Mouse (Mus musculus) thymus, postnatal 10 days (tissue): Measurements from ENCODE around the gene Ddx41.
A peak's percentile ranks its signal among the peaks of the same experiment; 100 is the strongest.

Experiments used
- DNase-seq, 2 experiments: peaks; one replicate each; pipeline ENCODE4 v3.0.0; 2021; ENCODE audit warnings: low spot score in 2 of 2

The Ddx41 gene

DNA sequence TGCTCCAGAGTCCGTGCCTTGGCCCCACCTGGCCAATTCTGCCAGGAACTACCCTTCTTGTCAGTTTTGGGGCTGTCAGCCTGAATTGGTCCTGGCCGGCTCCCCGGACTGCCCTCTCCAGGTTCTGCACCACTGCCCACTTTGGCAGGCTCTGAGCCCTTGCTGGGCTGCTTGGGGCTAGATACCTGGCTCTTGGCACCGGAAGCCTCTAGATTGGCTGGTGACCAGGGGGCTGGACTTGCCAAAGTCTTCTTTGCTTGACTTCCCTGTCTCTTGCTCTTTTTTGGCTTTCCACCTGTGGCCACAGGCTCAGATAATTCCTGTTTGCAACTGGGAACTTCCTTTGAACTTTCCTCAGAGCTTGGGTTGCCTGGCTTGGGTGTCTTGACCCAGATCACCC, 6.4 kb upstream of the Ddx41 start:
- no peak for DNase-seq

DNA sequence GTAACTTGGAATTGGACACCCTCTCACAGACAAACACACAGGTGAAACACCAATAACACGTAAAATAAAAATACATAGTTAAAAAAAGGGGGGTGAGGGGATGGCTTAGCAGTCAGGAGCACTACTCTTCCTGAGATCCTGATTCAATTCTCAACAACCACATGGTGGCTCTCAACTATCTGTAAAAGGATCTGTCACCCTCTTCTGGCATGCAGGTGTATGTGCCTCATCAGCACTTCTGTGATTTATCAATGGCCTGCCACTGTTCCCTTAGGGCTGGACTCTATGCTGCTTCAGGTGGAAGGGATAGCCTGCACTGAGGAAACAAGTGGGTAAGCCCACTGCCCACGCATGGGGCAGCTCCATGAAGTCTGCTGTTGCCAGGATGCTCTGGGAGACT, 4.5 kb upstream of the Ddx41 start:
- DNase-seq = peak in 1 of 2 experiments; percentile 38

DNA sequence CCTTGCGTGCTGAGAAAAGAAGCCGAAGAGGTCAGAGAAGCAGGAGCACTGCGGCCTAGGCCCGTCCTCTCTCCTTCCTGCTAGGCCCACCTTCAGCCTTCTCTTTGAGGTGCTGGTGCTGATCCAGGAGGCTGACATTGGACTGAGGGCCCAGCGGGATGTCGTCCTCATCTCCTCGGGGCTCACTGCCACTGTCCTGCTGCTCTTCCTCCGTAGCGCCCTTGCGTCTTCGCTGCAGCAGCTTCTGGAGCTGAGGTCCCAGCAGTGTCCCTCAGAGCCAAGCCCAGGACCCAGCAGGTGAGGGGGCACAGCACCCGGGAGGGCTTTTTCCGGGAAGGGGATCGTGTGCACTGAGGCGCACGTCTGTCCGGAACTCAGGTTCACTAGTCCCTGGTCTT, 663 bp downstream of the Ddx41 start:
- DNase-seq = no peak

- DNase-seq = no peak
Measured at GRCm38 (mm10) chr13:55535191-55535590, 1.3 kb downstream of the Ddx41 start.

GRCm38 (mm10) chr13:55529198-55529915, 7.1 kb downstream of the Ddx41 start, which contains the start of gene Dok3:
Gene Dok3 (minus strand): TSS chr13:55529296.
- DNase-seq = no peak

- no peak for DNase-seq
Measured at GRCm38 (mm10) chr13:55527834-55528772, 8.4 kb downstream of the Ddx41 start.

DNA sequence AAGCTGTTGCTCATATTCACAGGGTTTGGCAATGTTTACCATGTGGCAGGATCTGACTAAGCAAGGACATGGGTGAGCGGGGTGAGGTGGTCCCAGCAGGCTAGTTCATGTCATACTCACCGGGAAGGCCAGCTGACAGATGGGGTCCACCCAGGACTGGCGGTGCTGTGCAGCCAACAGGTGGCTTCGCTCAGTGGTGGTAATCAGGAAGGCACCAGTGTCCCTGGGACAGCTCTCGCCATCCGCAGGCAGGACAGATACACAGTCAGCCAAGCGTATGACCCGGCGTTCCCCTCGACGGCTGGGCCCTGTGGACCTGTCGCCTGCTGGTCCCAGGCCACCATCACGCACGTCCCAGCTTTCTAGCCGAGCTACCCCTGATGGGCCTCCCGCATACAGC, 9.2 kb downstream of the Ddx41 start:
- no peak for DNase-seq

GRCm38 (mm10) chr13:55525733-55526553, 10.5 kb downstream of the Ddx41 start:
- no peak for DNase-seq

DNA sequence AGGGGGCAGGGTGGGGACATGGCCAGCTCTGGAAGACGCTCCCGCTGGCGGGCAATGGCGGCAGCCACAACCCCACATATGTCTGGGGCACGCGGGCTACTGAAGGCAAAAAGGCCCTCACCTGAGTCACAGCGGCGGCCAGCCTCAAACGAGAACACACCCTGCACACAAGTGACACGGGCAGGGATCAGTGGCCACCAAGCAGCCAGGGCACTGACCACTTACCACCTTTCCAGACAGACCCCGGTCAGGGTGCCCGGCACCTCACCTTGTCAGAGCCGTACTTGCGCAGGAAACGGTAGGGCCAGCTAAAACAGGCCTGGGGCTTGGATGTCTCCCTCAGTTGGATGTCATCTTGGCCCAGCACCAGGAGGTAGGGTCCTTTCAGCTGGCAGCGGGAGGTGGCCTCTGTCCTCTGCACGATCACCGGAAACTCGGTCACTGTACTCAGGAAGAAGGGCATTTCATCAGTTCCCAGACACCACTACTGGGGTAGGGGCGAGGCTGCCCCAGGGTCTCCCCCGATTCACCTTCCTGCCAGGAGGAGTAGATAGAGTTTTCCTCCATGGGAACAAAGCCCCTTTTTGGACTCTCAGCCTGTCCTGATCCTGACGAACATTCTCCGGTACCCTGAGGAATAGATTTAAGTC, 12.4 kb downstream of the Ddx41 start:
- no peak for DNase-seq

DNA sequence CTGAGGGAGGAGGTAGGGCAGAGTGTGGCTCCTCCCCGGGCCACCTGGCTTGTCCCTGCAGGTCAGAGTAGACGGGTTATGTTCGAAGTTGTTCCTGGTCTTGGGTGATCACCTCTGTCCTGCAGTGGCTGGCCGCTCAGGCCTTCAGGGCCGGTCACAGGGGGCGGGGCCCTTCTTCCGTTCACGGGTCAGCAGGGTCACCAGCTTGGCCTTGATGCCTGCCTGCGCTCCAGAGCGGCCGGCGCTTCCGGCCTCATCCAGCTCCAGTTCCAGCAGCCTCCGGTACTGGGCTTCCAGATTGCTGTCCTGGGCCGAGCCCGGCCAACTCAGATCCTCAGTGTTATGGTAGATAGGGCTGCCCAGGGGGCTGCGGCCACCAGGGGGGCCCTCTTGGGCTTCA, 13.2 kb downstream of the Ddx41 start:
- no peak for DNase-seq

DNA sequence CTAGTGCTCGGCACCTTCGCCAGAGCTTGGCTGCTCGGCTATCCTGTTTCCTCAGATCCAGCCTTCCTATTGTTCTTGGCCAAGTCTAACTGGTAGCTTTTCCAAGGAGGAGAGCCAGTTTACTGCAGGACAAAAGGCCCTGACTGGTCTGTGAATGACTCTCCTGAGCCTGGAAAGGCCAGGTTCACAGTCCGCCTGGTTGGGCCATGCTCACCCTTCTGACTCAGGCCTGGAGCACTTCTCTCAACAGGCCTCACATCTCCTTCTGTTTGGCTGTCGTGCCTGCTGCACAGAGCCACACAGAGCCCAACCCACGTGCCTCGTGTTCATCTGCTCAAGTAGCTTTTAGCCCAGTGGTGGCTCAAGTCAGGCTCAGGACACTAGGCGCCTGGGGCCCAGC, 13.7 kb downstream of the Ddx41 start:
- DNase-seq = no peak

DNA sequence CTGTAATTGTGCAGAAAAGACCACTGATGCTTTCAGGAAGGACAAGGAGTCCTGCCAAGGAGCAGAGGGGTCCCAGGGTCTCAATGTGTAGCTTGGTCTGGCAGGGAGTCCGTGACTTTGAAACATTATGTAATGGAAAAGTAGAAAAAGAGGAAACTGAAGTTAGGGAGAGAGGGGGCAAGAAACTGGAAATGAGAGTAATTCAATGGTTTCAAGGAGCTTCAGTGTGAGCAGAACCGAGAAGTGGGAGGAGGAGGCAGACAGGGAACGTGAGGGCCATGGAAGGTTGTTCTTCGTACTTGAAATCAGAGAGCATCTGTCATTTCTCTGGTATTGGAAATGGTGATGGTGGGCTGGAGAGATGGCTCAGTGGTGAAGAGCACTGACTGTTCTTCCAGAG, 16.9 kb downstream of the Ddx41 start:
- no peak for DNase-seq

DNA sequence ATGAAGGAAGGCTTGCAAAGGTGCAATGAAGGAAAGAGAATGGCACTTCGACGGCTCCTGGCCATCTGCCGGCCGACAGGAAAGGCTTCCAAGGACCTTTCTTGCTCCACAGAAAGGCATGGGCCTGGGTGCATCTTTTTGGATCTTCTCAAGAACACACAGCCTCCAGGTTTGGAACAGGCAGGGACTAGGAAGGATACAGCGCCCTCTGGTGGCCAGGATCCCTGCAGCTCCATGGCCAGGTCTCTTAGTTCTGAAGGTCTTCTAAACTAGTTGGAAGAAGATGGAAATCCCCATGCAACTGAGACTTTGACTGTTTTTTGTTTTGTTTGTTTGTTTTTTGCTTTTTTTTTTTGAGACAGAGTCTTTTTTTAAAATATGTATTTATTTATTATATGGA, 19.5 kb downstream of the Ddx41 start:
- DNase-seq = peak; percentile 53 to 90

- DNase-seq = no peak
Measured at GRCm38 (mm10) chr13:55513828-55514227, 22.6 kb downstream of the Ddx41 start.

DNA sequence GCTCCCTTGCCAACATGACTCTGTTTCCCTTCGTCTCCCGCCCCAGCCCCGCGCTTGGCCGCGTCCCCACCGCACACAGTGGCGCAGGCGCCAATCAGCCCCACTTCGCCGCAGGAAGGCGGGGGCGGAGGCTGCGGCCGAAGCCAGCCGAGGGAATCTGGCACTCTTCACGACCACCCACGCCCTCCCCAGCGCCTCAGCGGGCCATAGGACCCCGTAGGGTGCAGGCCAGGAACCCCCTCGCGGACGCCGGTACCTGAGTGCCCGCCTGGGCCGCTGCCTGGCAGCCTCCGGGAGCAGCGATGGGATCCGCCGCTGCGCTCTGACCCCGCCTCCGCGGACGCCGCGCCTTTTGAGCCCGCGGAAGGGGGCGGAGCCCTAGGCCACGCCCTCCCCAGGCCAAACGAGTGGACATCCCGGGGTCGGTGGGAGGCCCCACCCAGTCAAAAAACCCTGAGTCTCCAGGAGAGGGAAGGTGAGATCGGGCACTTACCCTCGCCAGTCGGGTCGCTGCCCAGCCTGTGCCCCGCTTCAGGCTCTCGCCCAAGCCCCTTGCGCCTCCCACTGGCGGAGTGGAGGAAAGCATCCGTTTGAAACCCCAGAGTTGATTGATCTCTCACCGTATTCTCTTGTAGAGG, 23.2 kb downstream of the Ddx41 start, which contains the start of gene Pdlim7:
Gene Pdlim7, minus strand, starts transcription at position 566 of the 638 bp plus-strand sequence.
- peak; percentile 66 to 88 for DNase-seq

- DNase-seq = no peak
Measured at GRCm38 (mm10) chr13:55512379-55513031, 24.0 kb downstream of the Ddx41 start.

- DNase-seq = no peak
Measured at GRCm38 (mm10) chr13:55511492-55511861, 25.0 kb downstream of the Ddx41 start.

DNA sequence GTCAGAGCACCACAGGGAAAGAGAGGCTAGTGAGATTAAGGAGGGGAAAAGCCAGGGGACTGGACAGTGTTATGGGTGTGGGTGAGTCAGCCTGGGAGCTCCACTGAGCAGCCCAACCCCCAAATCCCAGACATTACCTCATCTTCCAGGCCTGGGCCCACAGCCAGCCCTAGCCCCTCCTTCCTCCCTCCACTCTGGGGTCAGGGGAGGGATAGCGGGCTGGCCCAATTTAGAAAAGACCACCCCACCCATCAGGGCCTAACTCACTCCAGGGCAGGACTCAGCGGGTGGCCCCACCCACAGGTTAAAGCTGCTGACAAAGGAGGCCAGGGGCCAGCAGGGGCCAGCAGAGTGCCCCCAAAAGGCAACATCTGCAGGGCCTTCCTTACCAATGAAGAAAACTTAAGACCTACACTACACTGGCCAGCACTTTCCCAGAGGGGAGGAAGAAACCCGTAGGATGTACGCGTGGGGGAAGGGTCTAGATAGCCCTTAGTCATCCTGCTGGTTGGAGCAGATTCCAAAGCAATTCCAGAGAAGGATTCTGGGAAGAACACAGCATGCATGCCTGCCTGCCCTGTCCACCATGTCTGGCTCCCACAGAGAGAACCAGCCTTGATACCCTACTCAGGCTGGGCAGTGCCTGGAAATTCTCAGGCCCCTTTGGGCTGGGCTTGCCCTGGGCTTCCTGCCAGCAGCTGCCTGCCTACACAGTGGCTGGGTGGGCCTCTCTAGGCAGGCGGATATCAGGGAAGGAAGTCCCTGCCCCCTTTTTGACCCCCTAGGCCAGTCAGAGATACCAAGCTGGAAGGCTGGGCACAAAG, 25.6 kb downstream of the Ddx41 start:
- DNase-seq = no peak

GRCm38 (mm10) chr13:55510332-55510667, 26.2 kb downstream of the Ddx41 start:
- DNase-seq = no peak

- DNase-seq = no peak
Measured at GRCm38 (mm10) chr13:55508531-55508930, 27.9 kb downstream of the Ddx41 start.
